Mouse (Mus musculus) kidney, adult 2 months (tissue): ENCODE measurements around the gene Zfc3h1.

ENCODE experiments used
- CTCF ChIP-seq: fragments of 200-500 bp; conservative IDR thresholded peaks from 2 replicates; pipeline ENCODE4 v1.5.1; 2011; ENCODE audit warnings: low read depth, mild to moderate bottlenecking, control low read depth, low read length, moderate library complexity, mixed read lengths; ENCODE audit not compliant: insufficient read depth, insufficient read length
- POLR2A ChIP-seq: fragments of 200-500 bp; IDR thresholded peaks from one replicate; pipeline ENCODE4 v1.6.1; 2011; ENCODE audit warnings: low read depth, low read length, control low read depth

DNA sequence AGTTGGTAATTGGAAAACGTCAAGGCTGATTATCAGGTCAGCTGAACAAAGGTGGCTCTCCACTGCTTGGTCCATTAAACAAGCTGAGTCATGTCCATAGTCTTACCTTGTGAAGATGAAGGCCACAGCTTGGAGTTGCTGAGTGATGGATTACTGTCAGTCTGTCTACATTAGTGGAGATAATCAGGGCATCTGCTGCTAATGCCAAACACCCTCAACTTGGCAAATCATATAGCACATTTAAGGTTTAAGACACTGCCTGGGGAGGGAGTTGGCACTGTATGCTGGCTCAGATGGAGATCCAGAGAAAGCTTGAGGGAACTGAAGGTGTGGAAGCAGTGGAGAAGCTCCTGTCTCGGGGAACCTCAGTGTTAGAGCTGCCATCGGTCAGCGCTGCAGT is 52.5 kb downstream of the Zfc3h1 start:
- TF ChIP-seq CTCF (no peak), POLR2A (no peak)
